Mouse (Mus musculus) bone marrow macrophage, adult 2 months (primary cell): ENCODE data around the gene Mthfsd.

Source experiments
- CTCF ChIP-seq: IDR thresholded peaks from 2 replicates; pipeline ENCODE4 v1.5.1; 2012; ENCODE audit warnings: low read depth, mild to moderate bottlenecking, low read length, moderate library complexity
- POLR2A ChIP-seq: IDR thresholded peaks from 2 replicates; pipeline ENCODE4 v1.6.1; 2012; ENCODE audit warnings: mild to moderate bottlenecking, low read depth, low read length, borderline replicate concordance

- TF ChIP-seq CTCF (no peak), POLR2A (no peak)
Observed at GRCm38 (mm10) chr8:121123113-121123512, 14.9 kb upstream of the Mthfsd start.
